13 mouse cellular contexts compared by ENCODE assay signal in genomic region chr2:153238406-153238805, GRCm38 (mm10). TPM values are rescaled to one million over a fixed set of nuclear protein-coding genes. Genes with fewer than 3 reads are reported as not detected.
DNase-seq lines count a peak whose midpoint lies in the region; ATAC-seq and TF ChIP-seq lines count a peak whose summit lies in the region.
"Had no signal": no experiment of that assay in that cellular context is flagged by ENCODE, and none has a peak within 500 bp of the region (broad histone marks: within the 10 kb centered on the region; RNA-seq: fewer than 3 reads in every experiment).

No protein-coding gene starts in this region.

- H3K27ac ChIP-seq in heart, embryonic 10.5 days: no peak overlapping the region
- peak overlapping the region; percentile 87 for H3K27ac ChIP-seq in lung, embryonic 16.5 days (ENCODE audit: low read length)
- peak overlapping the region; percentile 81 for H3K27ac ChIP-seq in intestine, postnatal 0 days (ENCODE audit: low read depth, low read length)
- peak overlapping the region; percentile 84 for H3K27ac ChIP-seq in stomach, postnatal 0 days (replicated peaks)
- H3K27ac ChIP-seq: limb, embryonic 12.5 days had no signal

- peaks cover 41% of the 10 kb centered on the region for H3K4me1 ChIP-seq in heart, embryonic 10.5 days
- H3K4me1 ChIP-seq in lung, embryonic 16.5 days (replicated peaks; ENCODE audit: control insufficient read depth, insufficient read depth, low read length): peaks cover 40% of the 10 kb centered on the region
- H3K4me1 ChIP-seq in intestine, postnatal 0 days (replicated peaks; ENCODE audit: control insufficient read depth, insufficient read depth, low read length): peaks cover 18% of the 10 kb centered on the region
- peaks cover 10% of the 10 kb centered on the region for H3K4me1 ChIP-seq in stomach, postnatal 0 days (replicated peaks; ENCODE audit: control insufficient read depth, insufficient read depth)

- no peak for TF ChIP-seq EP300 in stomach, postnatal 0 days (optimal IDR thresholded peaks at IDR 0.05)

- no peaks in the 10 kb centered on the region for H3K27me3 ChIP-seq in heart, embryonic 10.5 days (ENCODE audit: insufficient read depth, poor library complexity, severe bottlenecking)
- H3K27me3 ChIP-seq in lung, embryonic 16.5 days (ENCODE audit: control insufficient read depth, insufficient read depth, low read depth, low read length): no peaks in the 10 kb centered on the region
- H3K27me3 ChIP-seq in intestine, postnatal 0 days (replicated peaks; ENCODE audit: control insufficient read depth, insufficient read depth, low read length): no peaks in the 10 kb centered on the region
- H3K27me3 ChIP-seq in stomach, postnatal 0 days (ENCODE audit: control insufficient read depth, insufficient read depth, low read length): no peaks in the 10 kb centered on the region
- H3K27me3 ChIP-seq: limb, embryonic 12.5 days had no signal

- 58% methylated on average over 2 of the region's 2 CpGs for WGBS in heart, embryonic 10.5 days
- 53% methylated on average over 2 of the region's 2 CpGs for WGBS in lung, embryonic 16.5 days
- WGBS in intestine, postnatal 0 days: 38% methylated on average over 2 of the region's 2 CpGs
- WGBS in stomach, postnatal 0 days: 39% methylated on average over 2 of the region's 2 CpGs

- DNase-seq in heart, embryonic 10.5 days (ENCODE audit: low spot score): no peak
- no peak for DNase-seq in heart, postnatal 4 days
- no peak for DNase-seq in lung, postnatal 14 days
- peak; percentile 69 for DNase-seq in stomach, postnatal 0 days (ENCODE audit: low spot score)
- DNase-seq in cerebellum, adult 11-12 months: no peak
- no peak for DNase-seq in layer of hippocampus, adult 9-10 months (ENCODE audit: low spot score)
- DNase-seq: gastrocnemius, postnatal 25 days; kidney, postnatal 25 days; right cerebral cortex, postnatal 25 days; thymus, postnatal 14 days had no signal

- H3K4me2 ChIP-seq in lung, embryonic 16.5 days (ENCODE audit: low read depth, low read length): peak overlapping the region; percentile 88
- H3K4me2 ChIP-seq in intestine, postnatal 0 days (replicated peaks; ENCODE audit: low read depth): peak overlapping the region; percentile 77
- H3K4me2 ChIP-seq in stomach, postnatal 0 days (replicated peaks; ENCODE audit: low read depth): peak overlapping the region; percentile 90

- ATAC-seq in lung, embryonic 16.5 days (ENCODE audit: low read depth): no peak
- no peak for ATAC-seq in intestine, postnatal 0 days
- ATAC-seq in stomach, postnatal 0 days (ENCODE audit: low FRiP score, low TSS enrichment): peak; percentile 59

- peak overlapping the region; percentile 79 for H3K4me3 ChIP-seq in heart, embryonic 10.5 days
- peak overlapping the region; percentile 95 for H3K4me3 ChIP-seq in lung, embryonic 16.5 days (ENCODE audit: low read length)
- H3K4me3 ChIP-seq in intestine, postnatal 0 days (ENCODE audit: low read depth, low read length): peak overlapping the region; percentile 95
- no peak overlapping the region for H3K4me3 ChIP-seq in stomach, postnatal 0 days (ENCODE audit: low read depth, low read length)
- H3K4me3 ChIP-seq: limb, embryonic 12.5 days had no signal

- H3K9ac ChIP-seq in lung, embryonic 16.5 days (ENCODE audit: low read length): peak overlapping the region; percentile 44
- H3K9ac ChIP-seq in intestine, postnatal 0 days (ENCODE audit: low read depth, low read length): peak overlapping the region; percentile 27
- H3K9ac ChIP-seq in stomach, postnatal 0 days (ENCODE audit: low read length): no peak overlapping the region
- H3K9ac ChIP-seq: limb, embryonic 12.5 days had no signal

- no peaks in the 10 kb centered on the region for H3K9me3 ChIP-seq in heart, embryonic 10.5 days
- no peaks in the 10 kb centered on the region for H3K9me3 ChIP-seq in lung, embryonic 16.5 days (ENCODE audit: control insufficient read depth, low read length)
- H3K9me3 ChIP-seq in intestine, postnatal 0 days (ENCODE audit: control insufficient read depth): no peaks in the 10 kb centered on the region
- H3K9me3 ChIP-seq in stomach, postnatal 0 days (ENCODE audit: control insufficient read depth, low read length): no peaks in the 10 kb centered on the region
- H3K9me3 ChIP-seq: limb, embryonic 12.5 days had no signal

- H3K36me3 ChIP-seq in heart, embryonic 10.5 days: peaks cover 36% of the 10 kb centered on the region
- H3K36me3 ChIP-seq in lung, embryonic 16.5 days (ENCODE audit: control insufficient read depth, insufficient read depth, low read length): peaks cover 13% of the 10 kb centered on the region
- H3K36me3 ChIP-seq in intestine, postnatal 0 days (ENCODE audit: control insufficient read depth, insufficient read depth): peaks cover 32% of the 10 kb centered on the region
- H3K36me3 ChIP-seq in stomach, postnatal 0 days (ENCODE audit: control insufficient read depth, insufficient read depth, low read length): peaks cover 6% of the 10 kb centered on the region; the same call in 1 of the 2 replicates

- TF ChIP-seq CTCF in intestine, postnatal 0 days (IDR thresholded peaks at IDR 0.05; ENCODE audit: low read depth): no peak
- TF ChIP-seq CTCF in stomach, postnatal 0 days (IDR thresholded peaks at IDR 0.05; ENCODE audit: low read depth): no peak

RNA-seq across cellular contexts. Expression of gene Plagl2, which starts 2.8 kb away (rescaled TPM):
- polyA plus RNA-seq in heart, embryonic 10.5 days (2016; fragmentation: Nextera tagmentation; extraction: Ambion mirVana): 22.4 and 22.8 TPM in 2 replicates
- total RNA-seq in heart, postnatal 4 days (2021): 1 to 10 TPM; 8.4 to 9.7 TPM
- 14.4 and 17.1 TPM in 2 replicates for polyA plus RNA-seq in lung, embryonic 16.5 days (2015; fragmentation: Nextera tagmentation; extraction: Ambion mirVana)
- polyA plus RNA-seq in intestine, postnatal 0 days (2015; fragmentation: Nextera tagmentation; extraction: Ambion mirVana): 54.4 and 55.4 TPM in 2 replicates
- 6.9 and 7.7 TPM in 2 replicates for polyA plus RNA-seq in stomach, postnatal 0 days (2015; fragmentation: Nextera tagmentation; extraction: Ambion mirVana)

RNA-seq across cellular contexts. Expression of gene Pofut1, which starts 2.9 kb away (rescaled TPM):
- 4.4 and 6.1 TPM in 2 replicates for polyA plus RNA-seq in heart, embryonic 10.5 days (2016; fragmentation: Nextera tagmentation; extraction: Ambion mirVana)
- total RNA-seq in heart, postnatal 4 days (2021): 10 to 100 TPM; 21.8 to 25.0 TPM
- polyA plus RNA-seq in lung, embryonic 16.5 days (2015; fragmentation: Nextera tagmentation; extraction: Ambion mirVana): 6.2 and 6.7 TPM in 2 replicates
- 7.5 and 10.5 TPM in 2 replicates for polyA plus RNA-seq in intestine, postnatal 0 days (2015; fragmentation: Nextera tagmentation; extraction: Ambion mirVana)
- polyA plus RNA-seq in stomach, postnatal 0 days (2015; fragmentation: Nextera tagmentation; extraction: Ambion mirVana): 2.6 and 2.7 TPM in 2 replicates

RNA-seq across cellular contexts. Expression of gene Tspyl3, which starts 13.2 kb away (rescaled TPM):
- 7.7 and 8.8 TPM in 2 replicates for polyA plus RNA-seq in heart, embryonic 10.5 days (2016; fragmentation: Nextera tagmentation; extraction: Ambion mirVana)
- 1 to 10 TPM; 2.7 to 3.0 TPM for total RNA-seq in heart, postnatal 4 days (2021)
- polyA plus RNA-seq in lung, embryonic 16.5 days (2015; fragmentation: Nextera tagmentation; extraction: Ambion mirVana): 8.4 and 8.7 TPM in 2 replicates
- polyA plus RNA-seq in intestine, postnatal 0 days (2015; fragmentation: Nextera tagmentation; extraction: Ambion mirVana): 3.5 and 3.6 TPM in 2 replicates
- polyA plus RNA-seq in stomach, postnatal 0 days (2015; fragmentation: Nextera tagmentation; extraction: Ambion mirVana): 3.3 and 3.4 TPM in 2 replicates

RNA-seq across cellular contexts. Expression of gene Kif3b, which starts 52.8 kb away (rescaled TPM):
- polyA plus RNA-seq in heart, embryonic 10.5 days (2016; fragmentation: Nextera tagmentation; extraction: Ambion mirVana): 4.1 and 4.4 TPM in 2 replicates
- total RNA-seq in heart, postnatal 4 days (2021): 10 to 100 TPM; 12.9 to 13.4 TPM
- polyA plus RNA-seq in lung, embryonic 16.5 days (2015; fragmentation: Nextera tagmentation; extraction: Ambion mirVana): 7.1 TPM in 2 replicates
- polyA plus RNA-seq in intestine, postnatal 0 days (2015; fragmentation: Nextera tagmentation; extraction: Ambion mirVana): 8.1 and 8.2 TPM in 2 replicates
- 3.1 and 3.2 TPM in 2 replicates for polyA plus RNA-seq in stomach, postnatal 0 days (2015; fragmentation: Nextera tagmentation; extraction: Ambion mirVana)
